Mouse (Mus musculus) heart, embryonic 15.5 days (tissue): ENCODE results near the gene Clec2h. TPM values are rescaled to one million over a fixed set of nuclear protein-coding genes. Genes with fewer than 3 reads are reported as not detected.
"Not testable (repeated sequence)": the region's sequence is repeated elsewhere in the genome, so short reads cannot be mapped to it uniquely, and the experiment has no call there.

ENCODE experiments used
- ATAC-seq: fragments of 200-750 bp; cut with Nextera tagmentation; replicated peaks from 2 replicates; pipeline ENCODE4 v1.8.0; 2017; ENCODE audit warnings: low read depth, moderate TSS enrichment; ENCODE audit not compliant: insufficient number of reproducible peaks, insufficient read depth, low FRiP score
- H3K27ac ChIP-seq: fragments of 300-500 bp; sonication (generic); 2 replicates; pipeline ENCODE4 v1.5.1; 2015; ENCODE audit warnings: mild to moderate bottlenecking, inconsistent platforms
- H3K27me3 ChIP-seq: fragments of 300-500 bp; sonication (generic); 2 replicates; pipeline ENCODE4 v1.6.1; 2015; ENCODE audit warnings: inconsistent platforms
- H3K36me3 ChIP-seq: fragments of 300-500 bp; sonication (generic); 2 replicates; pipeline ENCODE4 v1.6.1; 2015; ENCODE audit warnings: mild to moderate bottlenecking, inconsistent platforms
- H3K4me1 ChIP-seq: fragments of 300-500 bp; sonication (generic); replicated peaks from 2 replicates; pipeline ENCODE4 v1.6.1; 2015; ENCODE audit warnings: inconsistent platforms
- H3K4me2 ChIP-seq: fragments of 300-500 bp; sonication (generic); 2 replicates; pipeline ENCODE4 v1.6.1; 2015; ENCODE audit warnings: inconsistent platforms, mild to moderate bottlenecking, moderate library complexity
- H3K4me3 ChIP-seq: fragments of 300-500 bp; sonication (generic); 2 replicates; pipeline ENCODE4 v1.5.1; 2015; ENCODE audit warnings: mild to moderate bottlenecking, inconsistent platforms
- H3K9ac ChIP-seq: fragments of 300-500 bp; sonication (generic); 2 replicates; pipeline ENCODE4 v1.6.1; 2015; ENCODE audit warnings: mild to moderate bottlenecking, inconsistent platforms
- H3K9me3 ChIP-seq: fragments of 300-500 bp; sonication (generic); replicated peaks from 2 replicates; pipeline ENCODE4 v1.6.1; 2016; ENCODE audit warnings: inconsistent platforms
- WGBS: fragments of 180-500 bp; shearing (Covaris S2); methylation state at CpG from one replicate; pipeline ENCODE4 v1.1.7; 2015; ENCODE audit warnings: mixed read lengths; 5-methylcytosine and 5-hydroxymethylcytosine counted together
- polyA plus RNA-seq: library from polyadenylated mRNA; unstranded; fragments of >200 nt; fragmentation: Nextera tagmentation; extraction: Ambion mirVana; gene quantifications from 2 replicates; pipeline ENCODE4 v1.2.1, GENCODE M21; 2015

Clec2h gene
- polyA plus RNA-seq, 1 experiment from 2014 or later = not detected

GRCm38 (mm10) chr6:128645708-128646107 is 16.5 kb upstream of the Clec2h start:
- 90% methylated on average over 12 of the region's 12 CpGs for WGBS
- H3K36me3 ChIP-seq, H3K27me3 ChIP-seq, H3K4me2 ChIP-seq, H3K4me3 ChIP-seq, H3K9ac ChIP-seq, ATAC-seq, H3K27ac ChIP-seq, H3K9me3 ChIP-seq, H3K4me1 ChIP-seq: not testable (repeated sequence)

- 67% methylated on average over 3 of the region's 3 CpGs for WGBS
- Histone ChIP-seq H3K27me3 (no peaks in the 10 kb centered on the region), H3K9me3 (no peaks in the 10 kb centered on the region), H3K9ac (no peak overlapping the region), H3K36me3 (no peaks in the 10 kb centered on the region), H3K4me3 (no peak overlapping the region), H3K4me2 (no peak overlapping the region), H3K4me1 (peaks cover 2% of the 10 kb centered on the region), H3K27ac (no peak overlapping the region)
- no peak for ATAC-seq
Observed at GRCm38 (mm10) chr6:128649681-128650080, 12.5 kb upstream of the Clec2h start.

- 68% methylated on average over 1 of the region's 1 CpGs for WGBS
- ATAC-seq = no peak
Observed at GRCm38 (mm10) chr6:128650187-128650586, 12.0 kb upstream of the Clec2h start.

GRCm38 (mm10) chr6:128650827-128651226 is 11.4 kb upstream of the Clec2h start:
- not testable (repeated sequence) for H3K9me3 ChIP-seq, H3K27ac ChIP-seq, H3K4me1 ChIP-seq, H3K27me3 ChIP-seq, H3K4me3 ChIP-seq, ATAC-seq, H3K4me2 ChIP-seq, H3K9ac ChIP-seq, H3K36me3 ChIP-seq
- WGBS = 77% methylated on average over 7 of the region's 7 CpGs

More at GRCm38 (mm10) chr6:128650187-128650586, 12.0 kb upstream of the Clec2h start:
- no peak overlapping the region for H3K9ac ChIP-seq
- H3K36me3 ChIP-seq = no peaks in the 10 kb centered on the region
- H3K9me3 ChIP-seq = no peaks in the 10 kb centered on the region
- H3K4me2 ChIP-seq = no peak overlapping the region
- no peak overlapping the region for H3K27ac ChIP-seq
- no peaks in the 10 kb centered on the region for H3K27me3 ChIP-seq
- H3K4me3 ChIP-seq = no peak overlapping the region
- H3K4me1 ChIP-seq = peaks cover 2% of the 10 kb centered on the region

GRCm38 (mm10) chr6:128652938-128653337 is 9.2 kb upstream of the Clec2h start:
- Histone ChIP-seq H3K36me3 (no peaks in the 10 kb centered on the region), H3K4me3 (no peak overlapping the region), H3K27ac (no peak overlapping the region), H3K27me3 (no peaks in the 10 kb centered on the region), H3K4me1 (peaks cover 2% of the 10 kb centered on the region), H3K9me3 (no peaks in the 10 kb centered on the region), H3K4me2 (no peak overlapping the region), H3K9ac (no peak overlapping the region)
- ATAC-seq = no peak
- 92% methylated on average over 1 of the region's 1 CpGs for WGBS

- Histone ChIP-seq H3K4me1 (no peaks in the 10 kb centered on the region), H3K36me3 (no peaks in the 10 kb centered on the region), H3K4me2 (no peak overlapping the region), H3K9ac (no peak overlapping the region), H3K4me3 (no peak overlapping the region), H3K27ac (no peak overlapping the region), H3K27me3 (no peaks in the 10 kb centered on the region), H3K9me3 (no peaks in the 10 kb centered on the region)
- no peak for ATAC-seq
- 86% methylated on average over 1 of the region's 1 CpGs for WGBS
Observed at GRCm38 (mm10) chr6:128661249-128661648, 936 bp upstream of the Clec2h start.

- Histone ChIP-seq H3K27ac (no peak overlapping the region), H3K4me3 (no peak overlapping the region), H3K4me1 (no peaks in the 10 kb centered on the region), H3K9ac (no peak overlapping the region), H3K27me3 (no peaks in the 10 kb centered on the region), H3K4me2 (no peak overlapping the region), H3K9me3 (no peaks in the 10 kb centered on the region), H3K36me3 (no peaks in the 10 kb centered on the region)
- WGBS = 52% methylated on average over 4 of the region's 4 CpGs
- ATAC-seq = no peak
Observed at GRCm38 (mm10) chr6:128669936-128670335, 7.8 kb downstream of the Clec2h start.

GRCm38 (mm10) chr6:128679574-128679973 is 17.4 kb downstream of the Clec2h start:
- Histone ChIP-seq H3K27ac (no peak overlapping the region), H3K4me1 (no peaks in the 10 kb centered on the region), H3K27me3 (no peaks in the 10 kb centered on the region)

GRCm38 (mm10) chr6:128701691-128702090 is 39.5 kb downstream of the Clec2h start:
- Histone ChIP-seq H3K9me3 (no peaks in the 10 kb centered on the region), H3K27me3 (no peaks in the 10 kb centered on the region), H3K4me3 (no peak overlapping the region), H3K9ac (no peak overlapping the region), H3K4me1 (no peaks in the 10 kb centered on the region), H3K36me3 (no peaks in the 10 kb centered on the region), H3K4me2 (no peak overlapping the region), H3K27ac (no peak overlapping the region)
- 76% methylated on average over 3 of the region's 3 CpGs for WGBS
- ATAC-seq = no peak

More at GRCm38 (mm10) chr6:128679574-128679973, 17.4 kb downstream of the Clec2h start:
- no peak overlapping the region for H3K9ac ChIP-seq
- no peak for ATAC-seq
- H3K9me3 ChIP-seq = no peaks in the 10 kb centered on the region
- no peaks in the 10 kb centered on the region for H3K36me3 ChIP-seq
- no peak overlapping the region for H3K4me2 ChIP-seq
- H3K4me3 ChIP-seq = no peak overlapping the region

- Histone ChIP-seq H3K9ac (no peak within 1 kb of the TSS), H3K27me3 (no peaks in the 10 kb centered on the region), H3K9me3 (no peaks in the 10 kb centered on the region), H3K4me2 (no peak within 1 kb of the TSS), H3K4me3 (no peak within 1 kb of the TSS), H3K36me3 (no peaks in the 10 kb centered on the region), H3K4me1 (no peaks in the 10 kb centered on the region), H3K27ac (no peak within 1 kb of the TSS)
- WGBS = 76% methylated on average over 4 of the region's 4 CpGs
- no peak for ATAC-seq
Observed at GRCm38 (mm10) chr6:128722959-128723358, 60.8 kb downstream of the Clec2h start, which contains the start of gene Klrb1. Gene Klrb1 (minus strand): TSS chr6:128723059.
